Mouse (Mus musculus) lung, postnatal 4 days (tissue): Measurements from ENCODE around the gene Il10.
A peak's percentile ranks its signal among the peaks of the same experiment; 100 is the strongest.

Experiments
- DNase-seq, 2 experiments: peaks; one replicate each; pipeline ENCODE4 v3.0.0; 2021

Gene Il10

DNA sequence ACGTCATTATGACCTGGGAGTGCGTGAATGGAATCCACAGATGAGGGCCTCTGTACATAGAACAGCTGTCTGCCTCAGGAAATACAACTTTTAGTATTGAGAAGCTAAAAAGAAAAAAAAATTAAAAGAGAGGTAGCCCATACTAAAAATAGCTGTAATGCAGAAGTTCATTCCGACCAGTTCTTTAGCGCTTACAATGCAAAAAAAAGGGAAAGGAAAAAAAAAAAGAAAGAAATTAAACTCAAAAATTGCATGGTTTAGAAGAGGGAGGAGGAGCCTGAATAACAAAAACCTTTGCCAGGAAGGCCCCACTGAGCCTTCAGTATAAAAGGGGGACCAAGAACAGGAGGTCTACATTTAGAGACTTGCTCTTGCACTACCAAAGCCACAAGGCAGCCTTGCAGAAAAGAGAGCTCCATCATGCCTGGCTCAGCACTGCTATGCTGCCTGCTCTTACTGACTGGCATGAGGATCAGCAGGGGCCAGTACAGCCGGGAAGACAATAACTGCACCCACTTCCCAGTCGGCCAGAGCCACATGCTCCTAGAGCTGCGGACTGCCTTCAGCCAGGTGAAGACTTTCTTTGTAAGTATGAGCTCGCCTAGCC, at the start of gene Il10:
TSS of gene Il10 (plus strand) at position 354 of the 607 bp plus-strand sequence.
- no peak for DNase-seq

DNA sequence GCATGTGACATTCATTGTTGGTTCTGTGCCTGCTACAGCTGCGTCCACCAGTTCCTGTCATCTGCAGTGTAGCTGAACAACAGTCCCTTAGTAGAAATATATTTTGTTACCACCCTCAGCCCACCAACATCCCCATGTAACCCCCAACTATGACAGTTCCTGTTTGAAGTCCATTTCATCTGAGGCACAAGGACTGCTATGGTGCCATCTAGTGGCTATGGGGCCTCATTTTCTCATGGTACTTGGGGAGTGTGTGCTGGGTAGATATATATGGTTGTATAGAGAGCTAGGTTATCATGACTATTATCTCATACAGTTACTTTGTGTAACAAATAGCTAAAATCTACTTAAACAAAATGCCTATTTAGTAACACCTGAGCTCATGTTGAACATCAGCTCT, 40.2 kb upstream of the Il10 start:
- DNase-seq: peak in 1 of 2 experiments; percentile 38

DNA sequence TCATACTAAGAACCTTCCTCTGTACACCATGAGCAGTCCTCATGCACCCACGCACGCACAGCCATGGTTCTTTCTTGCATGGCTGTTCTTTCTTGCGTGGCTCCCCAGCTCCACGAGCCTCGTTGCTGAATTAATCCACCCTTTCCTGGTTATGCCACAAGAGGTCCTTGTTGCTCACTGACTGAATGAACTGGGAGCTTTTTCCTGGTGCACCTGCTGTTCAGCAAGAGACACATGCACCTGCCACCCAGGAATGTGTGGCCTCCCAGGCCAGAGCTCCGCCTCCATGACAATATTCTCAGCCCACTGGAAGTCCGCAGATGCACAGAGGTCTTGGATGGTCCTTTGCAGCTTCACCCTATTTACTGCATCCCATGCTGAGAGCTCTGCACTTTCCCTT, 35.2 kb upstream of the Il10 start:
- DNase-seq: no peak

DNA sequence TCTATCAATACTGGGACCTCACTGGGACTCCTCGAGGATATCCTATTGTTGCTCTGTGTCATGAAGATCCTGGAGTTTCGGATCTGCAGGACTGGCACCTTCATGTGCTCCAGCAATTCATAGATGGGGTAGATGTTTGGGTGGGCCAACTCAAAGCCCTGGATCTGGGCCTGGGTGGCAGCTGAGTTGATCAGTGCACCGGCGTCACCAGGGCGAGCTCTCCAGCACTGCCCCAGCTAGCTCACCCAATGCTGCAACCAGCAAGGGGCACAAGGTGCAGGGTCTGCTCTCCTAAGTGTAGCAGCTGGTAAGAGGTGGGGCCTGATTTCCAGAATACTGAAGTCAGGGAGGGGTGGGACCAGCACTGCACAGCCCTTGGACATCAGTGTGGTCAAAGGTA, 32.6 kb upstream of the Il10 start:
- DNase-seq: no peak

DNA sequence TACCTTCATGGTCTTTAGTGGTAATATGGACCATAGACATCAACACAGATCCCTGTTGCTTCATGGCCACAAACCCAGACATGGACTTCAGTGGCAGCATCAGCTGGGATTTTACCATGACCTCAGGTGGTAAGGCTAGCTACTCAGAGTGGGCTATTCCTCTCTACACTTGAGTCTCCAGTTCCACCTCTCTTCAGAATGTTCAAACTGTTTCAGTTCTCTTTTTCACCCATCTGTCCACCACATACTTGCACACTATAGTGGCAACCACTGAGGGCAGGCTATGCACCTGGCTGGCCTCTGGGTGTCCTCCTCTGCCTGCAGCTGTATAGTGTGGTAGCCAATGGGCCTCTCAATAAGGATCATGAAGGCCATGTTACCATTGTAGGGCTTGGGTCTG, 32.2 kb upstream of the Il10 start:
- DNase-seq: no peak

DNA sequence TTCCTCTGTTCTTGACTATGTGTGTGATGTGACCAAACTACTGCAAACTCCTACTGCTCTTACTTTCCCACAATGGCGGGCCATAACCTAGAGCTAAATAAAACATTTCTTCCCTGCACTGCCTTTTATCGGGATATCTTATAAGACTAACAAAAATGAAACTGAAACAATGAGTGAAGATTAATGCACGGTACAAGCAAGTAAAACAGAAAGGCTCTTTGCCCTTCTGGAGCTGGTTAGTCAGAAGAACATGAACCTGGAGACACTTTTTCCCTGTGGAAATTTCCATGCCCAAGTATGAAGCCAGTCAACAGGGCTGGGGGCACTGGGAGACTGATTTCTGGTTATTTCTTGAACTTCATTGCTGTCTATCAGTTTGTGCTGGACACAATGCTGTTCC, 30.3 kb upstream of the Il10 start:
- DNase-seq: no peak

DNA sequence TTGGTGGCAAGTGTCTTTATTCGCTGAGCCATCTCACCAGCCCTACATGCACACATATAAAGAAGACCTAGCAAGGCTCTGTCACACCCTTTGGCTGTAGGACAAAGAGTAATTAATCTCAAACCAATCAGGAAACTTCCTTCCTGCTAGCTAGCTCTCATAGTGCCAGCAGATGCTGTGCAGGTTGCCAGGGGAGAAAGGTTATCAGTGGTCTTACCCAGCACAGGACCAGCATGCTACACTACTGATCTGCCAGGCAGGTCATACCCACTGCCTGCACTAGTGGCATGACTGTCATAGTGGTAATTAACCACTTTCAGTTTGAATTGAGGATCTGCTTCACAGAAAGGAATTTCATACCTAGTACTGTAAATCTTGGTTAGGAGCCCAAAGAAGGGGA, 29.2 kb upstream of the Il10 start:
- no peak for DNase-seq

DNA sequence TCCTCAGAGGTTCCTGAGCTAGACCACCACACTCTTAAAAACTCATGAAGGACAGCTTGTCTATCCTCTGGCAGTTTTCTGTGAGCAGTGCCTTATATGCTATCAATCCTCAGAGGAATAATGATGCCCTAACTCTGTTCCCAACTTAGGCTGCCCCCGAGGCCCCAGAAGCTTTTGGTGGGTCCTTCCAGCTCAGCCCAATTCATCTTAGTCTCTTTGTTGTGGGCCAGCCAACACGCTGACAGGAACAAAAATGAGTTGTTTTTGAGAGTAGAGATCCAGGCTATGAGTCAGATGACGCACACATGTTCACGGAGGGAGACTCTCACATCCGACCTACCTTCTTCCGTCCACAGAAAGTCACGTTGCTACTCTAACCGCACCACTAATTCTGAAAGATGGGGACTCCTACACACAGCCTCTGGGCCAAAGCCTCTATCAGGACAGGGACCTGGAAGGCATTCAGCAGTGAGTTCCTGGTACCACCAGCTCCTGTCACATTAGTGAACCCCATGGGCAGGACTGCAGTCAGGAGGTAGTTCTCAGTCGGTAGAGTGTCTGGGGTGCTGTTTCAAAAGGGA, 26.0 kb upstream of the Il10 start:
- DNase-seq: no peak

DNA sequence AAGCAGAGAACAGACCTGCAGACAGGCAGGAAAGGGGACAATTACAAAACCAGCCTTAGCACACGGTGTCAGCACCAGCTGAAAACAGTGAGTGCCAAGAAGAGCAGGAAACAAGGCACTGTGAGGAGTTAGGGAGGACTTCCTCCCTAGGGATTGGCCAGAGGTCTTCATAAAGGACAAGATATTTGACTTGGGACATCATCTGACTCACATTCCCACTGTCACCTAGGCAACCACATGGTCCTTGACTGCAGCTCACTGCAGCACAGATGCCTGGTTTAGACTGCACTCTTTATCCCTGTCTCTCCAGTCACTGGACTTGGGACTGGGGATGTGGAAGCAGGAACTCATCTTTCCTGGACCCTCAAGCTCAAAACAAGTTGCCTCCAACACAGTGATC, 24.1 kb upstream of the Il10 start:
- DNase-seq: no peak

DNA sequence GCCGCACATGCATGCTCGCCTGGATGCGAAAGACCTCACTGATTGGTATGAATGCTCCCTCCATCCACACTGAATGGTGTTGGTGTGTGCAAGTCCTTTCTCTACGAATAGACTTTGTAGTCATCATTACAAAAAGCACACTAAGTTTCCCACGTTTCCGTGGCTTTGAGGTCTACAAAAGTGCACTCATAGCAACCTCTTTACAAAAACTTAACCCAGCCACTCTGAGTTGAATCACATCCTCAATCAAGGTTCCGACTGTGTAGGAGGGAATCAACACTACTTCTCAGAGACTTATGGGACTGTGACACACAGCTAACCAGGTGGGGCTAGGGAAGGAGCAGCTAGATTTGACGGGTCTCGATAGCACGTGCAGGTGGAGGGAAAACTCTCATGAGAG, 23.3 kb upstream of the Il10 start:
- no peak for DNase-seq

DNA sequence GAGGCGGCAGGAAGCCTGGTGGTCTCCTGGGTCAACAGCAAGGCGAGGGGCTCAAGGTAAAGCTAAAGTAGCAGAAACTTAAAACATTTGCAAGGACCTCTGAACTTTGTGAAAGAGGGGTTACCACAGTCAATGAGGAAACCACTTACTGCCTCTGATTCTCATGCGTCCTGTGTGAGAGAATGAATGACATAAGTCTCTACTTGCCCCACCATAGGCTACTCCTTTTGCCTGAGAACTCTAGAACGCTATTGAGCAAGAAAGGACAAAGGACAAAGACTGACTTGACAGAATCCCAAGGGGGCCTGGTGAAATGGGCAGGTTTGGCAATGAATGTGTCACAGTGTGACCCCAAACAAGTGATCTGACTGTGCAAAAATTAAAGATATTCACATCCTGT, 22.2 kb upstream of the Il10 start:
- DNase-seq: no peak

DNA sequence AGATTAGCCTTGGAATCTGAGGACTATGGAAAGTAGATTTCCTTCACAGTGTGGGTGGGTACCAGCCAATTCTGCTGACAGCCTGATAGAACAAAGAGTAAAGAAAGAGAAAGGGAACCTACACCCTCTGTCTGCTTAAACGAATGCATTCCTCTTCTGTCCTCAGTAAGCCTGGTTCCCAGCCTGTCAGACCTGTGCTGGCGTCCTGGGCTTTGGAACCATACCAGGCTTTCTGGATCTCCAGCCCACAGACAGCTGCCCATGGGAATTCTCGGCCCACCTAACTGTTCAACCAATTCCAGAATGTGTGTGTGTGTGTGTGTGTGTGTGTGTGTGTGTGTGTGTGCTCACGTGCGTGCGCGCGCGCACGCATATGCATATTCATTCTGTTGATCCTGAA, 21.3 kb upstream of the Il10 start:
- DNase-seq: no peak

DNA sequence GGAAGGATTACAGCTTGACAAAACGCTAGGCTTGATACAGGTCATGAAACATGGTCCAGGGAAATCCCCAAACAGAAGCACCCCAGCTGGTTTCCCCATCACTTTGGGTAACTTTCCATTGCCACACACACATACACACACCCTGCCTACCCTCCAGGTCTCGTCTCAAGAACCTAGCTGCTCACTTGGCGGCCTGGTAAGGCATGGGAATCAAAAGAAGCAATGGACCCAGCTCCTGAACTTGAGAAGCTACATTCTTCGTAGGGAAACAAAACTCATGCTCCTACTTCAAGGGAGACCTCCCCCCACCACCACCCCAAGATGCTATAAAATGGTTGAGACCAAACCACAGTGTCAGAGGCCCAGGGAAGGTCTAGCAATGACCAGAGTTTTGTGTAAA, 19.9 kb upstream of the Il10 start:
- no peak for DNase-seq

DNA sequence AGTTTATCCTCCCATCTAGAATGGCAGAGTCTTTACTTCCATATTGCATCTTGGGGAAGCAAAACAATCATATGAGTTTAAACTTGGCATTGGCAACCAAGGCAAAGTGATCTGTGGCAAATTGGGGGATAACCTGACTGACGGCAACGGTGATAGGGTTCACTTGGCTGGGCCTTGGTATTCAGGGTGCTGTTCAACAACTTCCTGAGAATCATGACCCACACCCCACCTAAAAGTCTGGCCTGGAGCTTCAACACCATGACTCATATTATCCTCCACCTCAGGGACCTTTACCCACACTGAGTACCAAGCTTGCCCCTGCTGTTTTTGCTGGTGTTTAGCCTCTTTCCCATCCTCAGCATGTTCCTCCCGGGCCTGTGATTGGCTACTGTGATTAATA, 19.3 kb upstream of the Il10 start:
- DNase-seq: no peak

DNA sequence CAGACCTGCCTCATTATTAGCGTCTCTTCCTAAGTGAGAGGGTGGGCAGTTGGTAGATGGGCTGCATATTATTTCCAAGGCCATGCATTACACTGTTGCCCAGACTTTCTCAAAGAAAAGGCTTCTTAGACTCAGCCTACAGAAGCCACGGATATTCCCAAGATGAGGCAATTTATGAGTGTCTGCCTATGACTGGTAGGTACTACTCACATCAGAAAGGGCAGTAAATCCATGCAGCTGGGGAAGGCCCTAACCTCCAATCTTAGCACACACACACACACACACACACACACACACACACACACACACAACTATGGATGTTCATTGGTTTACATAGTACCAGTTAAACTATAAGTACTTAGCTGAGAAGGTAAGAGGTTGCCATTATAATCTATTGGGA, 17.1 kb upstream of the Il10 start:
- no peak for DNase-seq

DNA sequence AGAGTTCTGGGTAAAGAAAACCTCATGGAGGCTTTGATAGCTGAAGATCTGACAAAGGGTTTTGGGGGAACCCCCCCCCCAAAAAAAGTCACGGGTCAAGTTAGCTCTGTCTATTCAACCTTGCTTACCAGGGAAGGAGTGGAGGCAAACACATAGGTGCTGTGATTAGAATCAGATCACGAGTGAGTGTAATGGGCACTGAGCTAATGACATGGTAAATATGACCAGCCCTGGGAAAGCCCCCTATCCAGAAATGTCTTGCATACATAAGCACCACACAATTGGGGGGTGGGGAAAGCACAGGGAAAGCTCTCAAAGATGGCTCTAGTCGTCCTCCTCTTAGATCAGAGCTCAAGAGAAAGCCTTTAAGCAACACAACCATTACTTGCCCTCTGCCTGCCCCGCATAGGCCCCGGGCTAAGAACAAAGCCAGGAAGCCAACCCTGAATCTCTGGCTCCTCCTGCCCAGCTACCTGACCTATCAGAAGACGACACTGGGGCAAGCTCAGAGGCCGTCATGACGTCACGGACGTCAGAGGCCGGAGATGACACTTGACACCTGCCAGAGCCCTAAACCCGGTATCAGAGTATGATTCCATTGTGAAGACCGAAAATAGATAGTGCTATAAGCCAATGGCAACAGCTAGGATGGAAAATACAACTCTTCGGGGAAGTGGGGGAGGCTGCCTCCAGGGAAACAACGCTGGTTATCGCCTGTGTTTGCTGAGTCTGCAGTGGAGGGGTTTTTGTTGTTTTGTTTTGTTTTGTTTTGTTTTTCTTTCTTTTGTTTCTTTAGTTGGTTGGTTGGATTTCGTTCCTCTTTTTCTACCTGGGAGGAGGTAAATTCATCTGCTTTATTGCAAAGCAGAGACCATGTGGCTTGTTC, 16.4 kb upstream of the Il10 start:
- DNase-seq: no peak

DNA sequence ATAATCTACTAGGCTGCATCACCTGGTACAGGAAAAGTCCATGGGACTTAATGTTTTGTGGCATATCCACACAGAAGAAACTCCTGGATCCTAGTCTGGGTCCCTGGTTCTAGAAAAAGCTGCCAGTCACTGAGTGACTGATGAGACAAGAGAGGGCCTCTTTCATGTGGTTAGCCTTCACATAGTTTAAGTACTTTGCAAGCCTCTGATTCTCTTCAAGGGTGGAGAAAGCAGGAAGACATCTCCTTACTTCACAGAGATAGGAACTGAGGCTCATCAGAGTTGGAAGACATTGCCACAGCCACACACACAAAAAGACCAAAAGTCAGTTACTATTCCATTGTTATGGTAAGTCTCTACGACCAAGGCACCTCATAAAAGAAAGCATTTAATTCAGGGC, 13.6 kb upstream of the Il10 start:
- DNase-seq: no peak

DNA sequence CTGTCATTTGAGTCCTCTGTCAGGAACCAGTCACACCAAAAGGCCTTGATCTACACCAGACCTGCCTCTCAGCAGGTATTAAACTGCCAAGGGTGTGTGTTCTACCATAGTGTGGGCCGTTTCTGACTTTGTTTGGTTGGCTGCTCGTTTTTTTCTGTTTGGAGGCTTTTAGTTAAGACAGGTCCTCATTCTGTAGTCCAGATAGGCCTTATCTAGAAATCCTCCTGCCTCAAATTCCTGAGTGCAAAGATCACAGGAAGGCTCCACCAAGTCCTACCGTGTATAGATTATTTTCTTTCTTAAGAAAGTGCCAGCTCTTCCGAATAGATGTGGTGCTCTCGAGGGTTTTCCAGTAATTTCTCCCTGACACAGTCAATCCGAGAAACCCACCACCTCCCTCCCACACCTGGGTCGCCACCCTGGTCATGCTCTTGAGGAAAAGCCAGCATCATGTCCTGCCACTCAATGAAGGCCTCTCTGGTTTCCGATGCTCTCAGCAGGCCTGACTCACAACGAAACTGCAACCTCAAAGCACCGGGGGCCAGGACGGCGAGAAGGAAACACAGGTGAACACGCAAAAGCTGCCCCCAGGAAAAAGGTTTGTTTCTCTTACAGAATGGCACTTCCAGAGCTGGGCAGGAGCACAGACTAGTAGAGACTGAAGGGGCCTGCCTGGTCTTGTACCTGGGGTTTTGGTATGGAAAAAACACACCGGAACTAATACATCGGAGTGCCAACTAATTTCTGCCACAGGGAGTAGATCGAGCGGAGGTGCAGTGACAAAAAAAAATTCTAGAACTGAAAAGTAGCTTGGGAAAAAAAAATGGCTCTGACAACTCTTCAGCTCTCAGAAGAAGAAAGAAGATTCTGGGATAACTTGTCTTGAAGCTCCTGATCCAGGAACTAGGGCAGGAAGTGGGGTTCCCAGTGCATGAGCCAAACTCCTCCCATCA, 9.2 kb upstream of the Il10 start:
- no peak for DNase-seq

DNA sequence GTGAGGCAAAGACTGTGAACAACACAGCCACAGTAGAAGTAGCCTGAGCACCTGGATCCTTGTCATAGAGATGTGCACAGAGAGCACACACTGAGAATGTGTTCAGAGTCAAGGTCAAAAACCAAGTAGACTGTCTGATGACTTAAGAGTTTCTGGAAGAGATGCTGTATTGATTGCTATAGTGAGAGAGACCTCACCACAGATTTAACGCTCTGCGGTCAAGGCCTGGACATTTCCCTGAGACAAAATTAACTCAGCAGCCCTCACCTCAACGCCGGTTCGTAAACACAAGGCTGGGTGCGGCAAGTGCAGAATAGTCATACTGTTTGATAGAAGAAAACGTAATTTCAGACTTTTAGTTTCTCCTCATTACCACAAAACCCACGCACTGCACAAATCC, 7.2 kb upstream of the Il10 start:
- DNase-seq: no peak

DNA sequence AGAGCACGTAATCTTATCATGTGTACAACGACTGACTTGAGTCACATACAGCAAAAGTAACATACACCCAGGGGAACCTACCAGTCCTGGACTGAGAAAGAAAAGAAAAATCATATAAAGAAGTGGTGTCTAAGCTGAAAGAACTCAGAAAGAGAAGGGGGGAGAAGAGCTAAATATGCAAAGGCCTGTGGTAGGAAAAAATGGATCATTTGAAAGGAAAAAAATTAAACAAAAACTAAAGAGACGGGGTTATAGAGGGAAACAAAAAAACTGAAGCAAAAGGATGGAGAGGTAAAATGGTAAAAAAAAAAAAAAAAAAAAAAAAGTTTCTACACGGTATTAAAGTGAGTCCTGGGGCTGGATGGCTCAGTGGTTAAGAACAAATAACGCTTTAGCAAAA, 5.7 kb upstream of the Il10 start:
- DNase-seq: no peak

DNA sequence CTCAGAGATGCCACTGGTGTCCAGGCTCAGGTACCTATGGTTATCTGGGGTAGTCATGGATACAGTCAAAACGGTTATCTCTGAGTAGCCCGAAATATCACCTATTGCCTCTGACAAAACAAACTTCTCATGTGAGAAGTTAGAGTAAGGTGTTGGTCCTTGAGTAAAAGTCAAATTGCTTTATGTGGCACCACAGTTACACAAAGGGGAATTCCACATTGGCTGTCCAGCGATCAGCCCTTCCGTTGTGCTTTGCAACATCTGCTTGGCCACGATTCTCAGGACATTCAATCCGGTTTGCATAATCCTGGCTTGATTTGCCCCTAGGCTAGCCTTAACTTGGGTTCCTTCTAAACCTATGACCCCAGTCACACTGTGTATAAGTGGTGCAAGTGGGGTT, 4.4 kb upstream of the Il10 start:
- DNase-seq: no peak

DNA sequence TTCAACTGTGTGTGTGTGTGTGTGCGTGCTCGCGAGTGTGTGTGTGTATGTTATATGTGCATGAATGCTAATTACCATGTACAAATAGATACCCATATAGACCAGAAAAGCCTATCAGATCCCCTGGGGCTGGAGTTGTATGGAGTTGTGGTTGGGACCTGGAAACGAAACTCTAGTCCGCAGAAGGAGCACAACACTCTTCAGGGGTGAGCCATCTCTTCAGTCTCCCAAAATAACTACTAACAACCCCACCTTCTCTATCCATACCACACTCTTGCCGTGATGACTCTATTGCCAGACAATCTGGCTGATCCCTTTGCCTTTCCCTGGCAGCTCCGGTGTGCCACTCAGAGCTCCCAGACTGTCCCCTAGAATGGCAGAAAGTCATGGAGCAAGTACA, 3.8 kb upstream of the Il10 start:
- no peak for DNase-seq
